Mouse (Mus musculus) midbrain, postnatal 0 days (tissue): ENCODE data around the gene Slc25a23. TPM values are rescaled to one million over a fixed set of nuclear protein-coding genes. Genes with fewer than 3 reads are reported as not detected.

Experiments
- ATAC-seq: fragments of 200-750 bp; cut with Nextera tagmentation; 2 replicates; pipeline ENCODE4 v1.8.0; 2017; ENCODE audit warnings: moderate number of reproducible peaks, mild to moderate bottlenecking, moderate TSS enrichment, moderate library complexity; ENCODE audit not compliant: low FRiP score
- DNase-seq: peaks from one replicate; pipeline ENCODE4 v3.0.0-alpha.2; 2015; ENCODE audit warnings: low spot score
- H3K27ac ChIP-seq: fragments of 300-500 bp; sonication (generic); 2 replicates; pipeline ENCODE4 v1.5.1; 2014; ENCODE audit warnings: low read depth, mild to moderate bottlenecking, low read length, mixed read lengths
- H3K27me3 ChIP-seq: fragments of 300-500 bp; sonication (generic); 2 replicates; pipeline ENCODE4 v1.6.1; 2014; ENCODE audit warnings: low read length, control low read depth, mixed read lengths; ENCODE audit not compliant: insufficient read depth
- H3K36me3 ChIP-seq: fragments of 300-500 bp; sonication (generic); 2 replicates; pipeline ENCODE4 v1.6.1; 2014; ENCODE audit warnings: low read length, control low read depth, mixed read lengths; ENCODE audit not compliant: insufficient read depth
- H3K4me1 ChIP-seq: fragments of 300-500 bp; sonication (generic); 2 replicates; pipeline ENCODE4 v1.6.1; 2014; ENCODE audit warnings: mild to moderate bottlenecking, control low read depth, antibody characterized with exemption, low read length, mixed read lengths; ENCODE audit not compliant: insufficient read depth
- H3K4me2 ChIP-seq: fragments of 300-500 bp; sonication (generic); 2 replicates; pipeline ENCODE4 v1.6.1; 2014; ENCODE audit warnings: low read depth, mild to moderate bottlenecking, low read length, mixed read lengths; ENCODE audit not compliant: poor library complexity, severe bottlenecking
- H3K4me3 ChIP-seq: fragments of 300-500 bp; sonication (generic); 2 replicates; pipeline ENCODE4 v1.5.1; 2014; ENCODE audit warnings: low read depth, mild to moderate bottlenecking, low read length, moderate library complexity
- H3K9ac ChIP-seq: fragments of 300-500 bp; sonication (generic); replicated peaks from 2 replicates; pipeline ENCODE4 v1.6.1; 2014; ENCODE audit warnings: mild to moderate bottlenecking, low read length, moderate library complexity, mixed read lengths; ENCODE audit not compliant: poor library complexity, severe bottlenecking
- H3K9me3 ChIP-seq: fragments of 300-500 bp; sonication (generic); 2 replicates; pipeline ENCODE4 v1.6.1; 2016; ENCODE audit warnings: low read length, control low read depth
- CTCF ChIP-seq: IDR thresholded peaks from 2 replicates; pipeline ENCODE4 v1.5.1; 2016; ENCODE audit warnings: antibody characterized with exemption, mild to moderate bottlenecking
- WGBS: fragments of 180-500 bp; shearing (Covaris S2); extraction: QIAGEN DNeasy Blood & Tissue Kit; methylation state at CpG from one replicate; pipeline ENCODE4 v1.1.7; 2014; 5-methylcytosine and 5-hydroxymethylcytosine counted together
- polyA plus RNA-seq: library from polyadenylated mRNA; unstranded; fragments of >200 nt; fragmentation: Nextera tagmentation; extraction: Ambion mirVana; gene quantifications from 2 replicates; pipeline ENCODE4 v1.2.1, GENCODE M21; 2015
- total RNA-seq: library from RNA; depleted of rRNA; stranded (reverse); fragments of >200 nt; gene quantifications from 2 replicates; pipeline ENCODE4 v1.2.3, GENCODE M21; 2014

Gene Slc25a23
- total and polyA plus RNA-seq, 2 experiments from 2014 or later, result 44.5 to 146 TPM

DNA sequence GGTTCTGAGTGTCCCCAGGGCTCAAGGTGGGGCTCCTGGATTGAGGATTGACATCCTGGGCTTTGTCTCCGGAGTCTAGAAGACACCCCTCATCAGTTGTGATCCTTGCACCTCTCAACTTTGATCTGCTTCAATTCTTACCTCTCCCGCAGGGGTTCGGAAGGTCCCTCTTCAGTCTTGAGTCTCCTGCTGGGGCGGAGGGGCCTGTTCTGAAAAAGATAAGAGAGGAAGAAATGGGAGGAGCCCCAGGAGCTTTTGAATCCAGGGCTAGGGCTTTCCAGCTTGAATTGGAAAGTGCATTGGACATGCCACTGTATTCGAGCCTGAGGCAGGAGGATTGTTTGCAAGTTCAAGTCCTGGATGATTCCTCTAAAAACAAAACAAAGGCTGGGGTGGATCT, 7.2 kb upstream of the Slc25a23 start:
- DNase-seq (no peak), ATAC-seq (no peak)
- TF ChIP-seq CTCF, result no peak
- H3K9me3 ChIP-seq, result no peaks in the 10 kb centered on the region
- H3K9ac ChIP-seq, result no peak overlapping the region
- WGBS, result 68% methylated on average over 5 of the region's 5 CpGs
- H3K4me2 ChIP-seq, result no peak overlapping the region
- H3K36me3 ChIP-seq, result no peaks in the 10 kb centered on the region
- no peak overlapping the region for H3K27ac ChIP-seq
- no peaks in the 10 kb centered on the region for H3K4me1 ChIP-seq
- no peak overlapping the region for H3K4me3 ChIP-seq
- peaks cover 8% of the 10 kb centered on the region for H3K27me3 ChIP-seq

- Histone ChIP-seq H3K9ac (no peak overlapping the region), H3K4me3 (no peak overlapping the region), H3K27ac (no peak overlapping the region), H3K27me3 (peaks cover 13% of the 10 kb centered on the region), H3K36me3 (no peaks in the 10 kb centered on the region), H3K9me3 (no peaks in the 10 kb centered on the region), H3K4me2 (no peak overlapping the region), H3K4me1 (peaks cover 4% of the 10 kb centered on the region; the same call in 1 of the 2 replicates)
- TF ChIP-seq CTCF, result no peak
- DNase-seq, result no peak
- 11% methylated on average over 8 of the region's 8 CpGs for WGBS
- ATAC-seq, result no peak
Observed at GRCm38 (mm10) chr17:57063031-57063430, 3.4 kb upstream of the Slc25a23 start.

GRCm38 (mm10) chr17:57062548-57062947, 2.9 kb upstream of the Slc25a23 start:
- TF ChIP-seq CTCF, result no peak
- no peak overlapping the region for H3K27ac ChIP-seq

DNA sequence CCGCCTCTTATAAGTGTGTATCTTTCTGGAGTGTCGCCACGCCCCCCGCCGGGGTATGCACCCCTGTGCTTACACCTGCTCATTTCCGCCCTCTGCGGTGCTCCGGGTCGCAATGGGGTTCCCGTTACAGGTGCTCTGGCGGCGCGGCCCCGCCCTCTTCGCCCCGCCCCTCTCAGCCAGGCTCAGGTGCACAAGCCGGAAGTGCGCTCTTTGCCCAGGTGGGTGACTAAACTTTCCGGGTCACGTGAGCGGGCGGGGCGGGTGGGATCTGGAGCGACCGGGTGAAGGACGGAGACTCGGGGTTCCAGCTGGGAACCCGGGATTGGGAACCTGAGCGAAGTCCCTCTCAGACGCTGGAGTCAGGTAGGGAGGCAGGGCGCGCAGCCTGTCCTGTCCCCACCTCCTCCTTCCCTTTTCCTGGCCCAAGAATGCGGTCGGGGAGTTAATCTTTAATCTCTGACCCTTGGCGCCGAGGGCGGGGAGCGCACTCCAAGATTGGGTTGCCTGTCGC, 2.4 kb upstream of the Slc25a23 start:
- no peak overlapping the region for H3K27ac ChIP-seq
- H3K4me1 ChIP-seq, result peaks cover 4% of the 10 kb centered on the region; the same call in 1 of the 2 replicates
- DNase-seq (no peak), ATAC-seq (no peak)
- H3K27me3 ChIP-seq, result peaks cover 13% of the 10 kb centered on the region
- no peaks in the 10 kb centered on the region for H3K9me3 ChIP-seq
- peaks cover 3% of the 10 kb centered on the region; the same call in 1 of the 2 replicates for H3K36me3 ChIP-seq
- H3K4me3 ChIP-seq, result peak overlapping the region; percentile 36
- peak overlapping the region; percentile 59 for H3K4me2 ChIP-seq
- H3K9ac ChIP-seq, result no peak overlapping the region
- WGBS, result under 1% methylated on average over 28 of the region's 39 CpGs
- no peak for TF ChIP-seq CTCF

More at GRCm38 (mm10) chr17:57062548-57062947, 2.9 kb upstream of the Slc25a23 start:
- Histone ChIP-seq H3K9ac (no peak overlapping the region), H3K36me3 (no peaks in the 10 kb centered on the region), H3K4me3 (peak overlapping the region; percentile 36), H3K9me3 (no peaks in the 10 kb centered on the region), H3K27me3 (peaks cover 13% of the 10 kb centered on the region), H3K4me1 (peaks cover 4% of the 10 kb centered on the region; the same call in 1 of the 2 replicates), H3K4me2 (peak overlapping the region; percentile 59)
- DNase-seq, result no peak
- no peak for ATAC-seq
- WGBS, result 1% methylated on average over 21 of the region's 22 CpGs

DNA sequence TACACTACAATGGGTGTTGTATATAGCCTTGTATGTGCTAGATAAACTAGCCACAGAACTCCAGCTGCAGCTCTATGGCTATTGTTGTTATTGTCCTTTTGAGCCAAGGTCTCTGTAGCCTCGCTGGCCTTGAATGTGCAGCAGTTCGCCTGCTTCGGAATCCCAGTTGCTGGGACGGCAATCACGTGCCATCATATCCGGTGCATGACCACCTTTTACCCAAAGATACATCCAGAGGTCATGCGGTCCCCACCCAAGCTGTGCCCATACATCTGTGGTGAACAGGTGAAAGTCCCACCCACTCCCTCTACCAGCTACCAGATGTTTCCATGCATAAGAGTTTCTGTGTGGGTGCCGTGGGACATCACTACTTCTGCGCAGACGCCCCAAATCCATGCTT, 1.4 kb upstream of the Slc25a23 start:
- Histone ChIP-seq H3K9me3 (no peaks in the 10 kb centered on the region), H3K36me3 (peaks cover 9% of the 10 kb centered on the region), H3K4me1 (peaks cover 4% of the 10 kb centered on the region; the same call in 1 of the 2 replicates), H3K27ac (no peak overlapping the region), H3K27me3 (peaks cover 13% of the 10 kb centered on the region), H3K4me2 (peak overlapping the region; percentile 73), H3K4me3 (peak overlapping the region; percentile 92), H3K9ac (peak overlapping the region; percentile 84)
- DNase-seq, result no peak
- ATAC-seq, result no peak
- WGBS, result 43% methylated on average over 10 of the region's 10 CpGs
- TF ChIP-seq CTCF, result no peak

DNA sequence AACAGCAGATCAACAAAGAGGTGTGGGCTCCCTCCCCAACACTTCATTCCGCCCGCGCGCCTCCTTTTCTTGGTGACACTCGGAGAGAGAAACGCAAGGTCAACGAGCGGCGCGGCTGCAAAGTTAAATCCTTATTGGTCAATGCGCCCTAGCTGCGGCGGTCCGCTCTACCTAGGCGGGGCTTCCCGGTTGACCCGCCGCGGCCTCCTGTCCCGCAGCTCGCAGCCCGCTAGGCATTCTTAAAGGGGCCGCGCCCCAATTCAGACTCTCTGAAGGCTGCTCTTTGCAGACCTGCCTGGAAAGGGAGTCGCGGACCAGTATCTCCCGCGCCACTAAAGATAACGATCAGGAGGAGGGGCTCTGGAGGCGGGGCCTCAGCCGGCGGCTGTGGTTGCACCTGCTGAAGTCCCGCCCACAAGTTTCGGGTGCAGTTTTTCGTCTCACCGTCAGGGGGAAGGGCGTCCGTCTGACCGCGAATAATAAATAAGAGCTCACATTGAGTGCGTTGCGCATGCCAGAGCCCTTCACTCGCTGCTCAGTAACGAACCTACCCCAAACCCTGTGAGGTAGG, 653 bp upstream of the Slc25a23 start:
- whole genome bisulfite sequencing, result under 1% methylated on average over 44 of the region's 44 CpGs
- ATAC-seq, result peak; percentile 93
- Histone ChIP-seq H3K9me3 (no peaks in the 10 kb centered on the region), H3K4me3 (peak overlapping the region; percentile 92), H3K4me1 (peaks cover 4% of the 10 kb centered on the region; the same call in 1 of the 2 replicates), H3K27me3 (peaks cover 13% of the 10 kb centered on the region), H3K36me3 (peaks cover 10% of the 10 kb centered on the region), H3K9ac (peak overlapping the region; percentile 84), H3K4me2 (peak overlapping the region; percentile 73), H3K27ac (peak overlapping the region; percentile 79)
- DNase-seq, result peak; percentile 98
- TF ChIP-seq CTCF, result peak; percentile 78
